Comparison of ENCODE assay signal across 21 mouse cellular contexts in the genomic region with DNA sequence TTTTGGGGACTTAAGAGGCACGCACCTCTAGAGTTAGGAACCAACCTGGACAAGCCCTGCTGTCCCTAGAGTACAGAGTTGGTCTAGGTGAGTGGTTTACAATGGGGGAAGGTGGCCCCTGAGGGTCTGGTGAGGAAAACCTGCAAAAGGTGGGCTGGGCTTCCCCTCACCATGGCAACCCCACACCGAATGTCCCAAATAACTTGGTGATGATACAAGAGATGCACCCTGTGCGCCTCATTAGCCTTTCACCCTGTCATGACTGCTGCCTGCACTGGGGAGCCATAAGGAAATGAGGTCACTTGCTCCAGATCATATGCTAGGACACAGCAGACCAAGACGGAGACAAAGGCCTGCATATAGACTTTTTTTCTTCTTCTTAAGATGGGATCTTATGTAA. TPM values are rescaled to one million over a fixed set of nuclear protein-coding genes. Genes with fewer than 3 reads are reported as not detected.
"Had no signal": no experiment of that assay in that cellular context is flagged by ENCODE, and none has a peak within 500 bp of the region (broad histone marks: within the 10 kb centered on the region; RNA-seq: fewer than 3 reads in every experiment).

No protein-coding gene starts in this region.

- H3K4me3 ChIP-seq: layer of hippocampus, adult 2 months; midbrain, embryonic 12.5 days; midbrain, embryonic 15.5 days; myocyte; neural tube, embryonic 13.5 days had no signal

- H3K4me1 ChIP-seq: midbrain, embryonic 15.5 days; neural tube, embryonic 13.5 days had no signal

- H3K27me3 ChIP-seq: midbrain, embryonic 15.5 days had no signal

- H3K4me2 ChIP-seq: midbrain, embryonic 12.5 days; midbrain, embryonic 15.5 days; neural tube, embryonic 13.5 days had no signal

- ATAC-seq: intestine, postnatal 0 days; midbrain, embryonic 15.5 days had no signal

- H3K36me3 ChIP-seq: midbrain, embryonic 12.5 days; midbrain, embryonic 15.5 days; neural tube, embryonic 13.5 days had no signal

- H3K9ac ChIP-seq: midbrain, embryonic 12.5 days; midbrain, embryonic 15.5 days; neural tube, embryonic 13.5 days had no signal

- H3K9me3 ChIP-seq: midbrain, embryonic 12.5 days; midbrain, embryonic 15.5 days; neural tube, embryonic 13.5 days had no signal

- DNase-seq: kidney, adult 2 months; kidney, postnatal 25 days; layer of hippocampus, adult 9-11 months; lung, adult 2 months; lung, postnatal 14 days; right cerebral cortex, adult 18-20 months; right cerebral cortex, postnatal 14 days; right cerebral cortex, postnatal 4 days; thymus, adult 18-20 months; thymus, postnatal 36 days had no signal

- H3K27ac ChIP-seq: kidney, postnatal 0 days; layer of hippocampus, adult 2 months; macrophage; midbrain, embryonic 12.5 days; midbrain, embryonic 15.5 days; neural tube, embryonic 13.5 days had no signal

RNA-seq across cellular contexts. Expression of a gene that starts 15.6 kb away (rescaled TPM):
- polyA plus RNA-seq: macrophage; myocyte; testis, adult 2 months; urinary bladder, adult 2 months had no signal

RNA-seq across cellular contexts. Expression of a gene that starts 42.8 kb away (rescaled TPM):
- total RNA-seq: megakaryocyte, adult 5-6 weeks had no signal
